Mouse (Mus musculus) MN1 (cell line): ENCODE measurements at regions not wholly inside any gene's neighbourhood (a gene's known extent, or its start where the extent isn't known, plus 50 kb on each side); places are given as distances from the start of the nearest gene placed in this dataset.
"Not testable (repeated sequence)": the region's sequence is repeated elsewhere in the genome, so short reads cannot be mapped to it uniquely, and the experiment has no call there.

Experiments used
- DNase-seq: peaks from one replicate; pipeline ENCODE4 v3.0.0-alpha.2; 2016; ENCODE audit warnings: low spot score

- DNase-seq: not testable (repeated sequence)
These were observed 200.8 kb downstream of the Gm21738 start for GRCm38 (mm10) chr14:19217916-19218315.

DNA sequence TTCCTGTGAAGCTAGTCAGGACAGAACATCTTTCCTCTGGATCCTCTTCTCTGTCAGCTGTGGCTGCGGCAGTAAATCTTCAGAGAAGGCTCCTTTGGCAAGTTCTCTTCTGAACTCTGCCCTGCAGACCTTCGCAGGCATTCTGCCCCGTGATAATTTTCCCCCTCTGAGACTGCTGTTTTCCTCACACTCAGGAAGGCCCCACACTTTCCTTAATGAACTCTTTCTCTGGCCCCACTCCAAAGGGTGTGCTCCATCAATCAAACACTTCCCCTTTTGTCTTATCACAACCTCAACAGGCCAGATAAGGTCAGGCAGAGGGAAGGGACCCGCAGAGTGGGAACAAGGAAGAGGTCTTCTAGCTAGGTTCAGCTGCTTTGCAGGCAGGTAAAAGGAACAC lies 210.2 kb downstream of the Gm21738 start:
- no peak for DNase-seq

DNA sequence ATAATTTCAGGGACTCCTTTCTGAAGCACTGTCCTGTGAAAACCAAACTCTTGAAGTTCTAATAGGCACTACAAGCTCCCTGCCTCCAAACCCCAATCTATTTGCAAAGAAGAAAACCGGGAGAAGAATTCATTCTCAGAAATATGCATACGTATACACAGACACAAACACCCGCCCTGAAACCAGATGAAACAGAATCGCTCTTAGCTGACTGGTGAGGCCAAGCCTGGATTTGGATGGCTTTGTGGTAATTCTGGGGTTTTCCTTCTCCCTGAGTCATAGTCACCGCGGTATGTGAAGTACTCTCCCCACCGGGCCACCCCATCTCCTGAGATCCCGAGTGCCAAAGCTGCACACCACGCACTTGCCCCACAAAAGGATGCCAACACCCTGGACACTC lies 238.5 kb downstream of the Gm21738 start:
- not testable (repeated sequence) for DNase-seq

- DNase-seq: not testable (repeated sequence)
These were observed 240.7 kb downstream of the Gm21738 start for GRCm38 (mm10) chr14:19178060-19178459.

DNA sequence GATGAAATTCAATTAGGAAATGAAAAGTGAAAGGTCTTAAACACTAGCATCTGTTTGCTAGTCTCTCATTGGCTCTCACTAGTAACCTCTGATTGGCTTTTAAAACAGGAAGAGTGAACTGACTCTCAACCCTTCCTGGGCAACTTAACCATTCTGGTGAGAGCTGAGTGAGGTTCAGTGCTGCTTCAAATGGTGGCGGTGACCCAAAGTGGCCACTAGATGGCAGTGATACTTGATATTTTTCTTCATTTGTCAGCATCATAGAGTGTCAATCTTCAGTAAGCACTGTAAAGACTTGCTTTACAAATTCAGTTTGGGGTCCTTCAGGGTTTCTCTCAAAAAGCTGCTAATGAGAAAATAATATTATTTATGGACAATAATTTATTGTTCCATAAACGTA lies 243.4 kb downstream of the Gm21738 start:
- peak; percentile 6 for DNase-seq

GRCm38 (mm10) chr14:19170300-19171022 lies 248.3 kb downstream of the Gm21738 start:
- DNase-seq: not testable (repeated sequence)

- DNase-seq: no peak
These were observed 251.9 kb downstream of the Gm21738 start for GRCm38 (mm10) chr14:19166821-19167220.

GRCm38 (mm10) chr14:19139875-19140274 lies 245.8 kb upstream of the Ube2e2 start:
- not testable (repeated sequence) for DNase-seq

DNA sequence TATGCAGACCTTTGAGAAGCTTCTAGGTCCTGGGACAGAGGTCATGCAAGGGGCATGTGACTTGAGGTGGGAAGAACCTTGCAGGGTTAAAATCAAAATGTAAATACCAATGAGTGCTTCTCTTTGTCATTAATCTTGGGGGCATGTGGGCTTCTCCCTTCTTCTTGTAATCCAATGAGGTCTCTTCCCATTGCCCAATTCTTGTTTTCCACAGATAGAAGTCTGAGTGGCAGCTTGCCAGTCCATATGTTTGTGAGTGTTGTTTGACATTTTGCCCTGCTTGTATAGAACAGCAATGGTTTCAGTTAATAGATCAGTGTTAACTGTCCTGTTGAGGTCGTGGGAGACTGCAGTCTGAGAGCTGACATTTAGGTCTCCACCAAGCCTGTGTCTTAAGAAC lies 237.5 kb upstream of the Ube2e2 start:
- no peak for DNase-seq
